Mouse (Mus musculus): Measurements from ENCODE around the gene Tnfaip8l1.

The Tnfaip8l1 gene

DNA sequence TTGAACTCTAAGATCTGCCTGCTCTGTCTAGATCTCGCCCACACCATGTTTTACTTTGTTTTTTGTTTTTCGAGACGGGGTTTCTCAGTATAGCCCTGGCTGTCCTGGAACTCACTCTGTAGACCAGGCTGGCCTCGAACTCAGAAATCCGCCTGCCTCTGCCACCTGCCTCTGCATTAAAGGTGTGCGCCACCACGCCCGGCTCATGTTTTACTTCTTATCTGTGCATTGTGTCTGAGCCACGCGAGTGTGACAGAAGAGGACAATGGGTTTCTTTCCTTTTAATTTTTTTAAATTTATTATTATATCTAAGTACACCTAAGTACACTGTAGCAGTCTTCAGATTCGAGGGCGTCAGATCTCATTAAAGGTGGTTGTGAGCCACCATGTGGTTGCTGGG is 57.0 kb downstream of the Tnfaip8l1 start:
- DNase-seq (ENCODE audit: low spot score in 2 of 2): no peak

DNA sequence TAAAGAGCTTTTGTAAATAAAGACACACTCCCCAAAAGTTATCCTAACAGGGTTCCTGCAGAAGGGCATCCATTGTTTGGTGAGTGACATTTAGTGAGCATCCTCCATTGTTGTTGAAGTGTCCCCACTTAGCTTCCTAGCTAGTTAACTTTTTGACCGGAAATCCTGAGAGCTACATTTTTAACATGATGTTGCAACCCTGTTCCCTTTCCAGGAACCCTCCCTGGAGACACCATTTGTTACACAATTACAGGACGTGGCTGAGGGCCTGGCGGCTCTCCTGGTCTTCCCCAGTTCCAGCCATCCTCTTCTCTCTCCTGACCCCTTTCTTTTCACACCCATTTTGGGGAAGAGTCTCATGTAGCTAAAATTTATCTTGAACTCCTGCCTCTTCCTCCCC is 57.5 kb downstream of the Tnfaip8l1 start:
- no peak for DNase-seq (ENCODE audit: low spot score in 2 of 2)
